Mouse (Mus musculus): ENCODE measurements around the gene Kpna4.

GRCm38 (mm10) chr3:69047684-69048083, 79.2 kb downstream of the Kpna4 start:
- TF ChIP-seq CTCF (IDR thresholded peaks at IDR 0.05; ENCODE audit: borderline replicate concordance, extremely low read depth, insufficient read depth, insufficient read length) (no peak), POLR2A (IDR thresholded peaks at IDR 0.05; ENCODE audit: borderline replicate concordance, extremely low read depth, insufficient read depth, insufficient read length, poor library complexity, severe bottlenecking) (no peak)
